Mouse (Mus musculus) stomach, embryonic 14.5 days (tissue): Measurements from ENCODE around the gene Olfr691. TPM values are rescaled to one million over a fixed set of nuclear protein-coding genes. Genes with fewer than 3 reads are reported as not detected.

Source experiments
- ATAC-seq: fragments of 200-750 bp; cut with Nextera tagmentation; 2 replicates; pipeline ENCODE4 v1.8.0; 2017; ENCODE audit warnings: low read depth, moderate TSS enrichment; ENCODE audit not compliant: insufficient number of reproducible peaks, insufficient read depth, low FRiP score
- H3K27ac ChIP-seq: fragments of 300-500 bp; sonication (generic); 2 replicates; pipeline ENCODE4 v1.5.1; 2014; ENCODE audit warnings: mild to moderate bottlenecking, low read length, moderate library complexity, mixed read lengths
- H3K27me3 ChIP-seq: fragments of 300-500 bp; sonication (generic); 2 replicates; pipeline ENCODE4 v1.6.1; 2014; ENCODE audit warnings: low read length, control low read depth, mixed read lengths; ENCODE audit not compliant: control insufficient read depth, insufficient read depth
- H3K36me3 ChIP-seq: fragments of 300-500 bp; sonication (generic); 2 replicates; pipeline ENCODE4 v1.6.1; 2014; ENCODE audit warnings: mild to moderate bottlenecking, control low read depth, low read length, moderate library complexity, mixed read lengths; ENCODE audit not compliant: control insufficient read depth, insufficient read depth
- H3K4me1 ChIP-seq: fragments of 300-500 bp; sonication (generic); 2 replicates; pipeline ENCODE4 v1.6.1; 2014; ENCODE audit warnings: low read length, control low read depth, mixed read lengths; ENCODE audit not compliant: control insufficient read depth, insufficient read depth
- H3K4me2 ChIP-seq: fragments of 300-500 bp; sonication (generic); replicated peaks from 2 replicates; pipeline ENCODE4 v1.6.1; 2014; ENCODE audit warnings: low read depth, low read length, control low read depth
- H3K4me3 ChIP-seq: fragments of 300-500 bp; sonication (generic); 2 replicates; pipeline ENCODE4 v1.5.1; 2014; ENCODE audit warnings: low read depth, low read length, control low read depth
- H3K9ac ChIP-seq: fragments of 300-500 bp; sonication (generic); replicated peaks from 2 replicates; pipeline ENCODE4 v1.6.1; 2014; ENCODE audit warnings: low read depth, mild to moderate bottlenecking, control low read depth, low read length, moderate library complexity, mixed read lengths
- H3K9me3 ChIP-seq: fragments of 300-500 bp; sonication (generic); 2 replicates; pipeline ENCODE4 v1.6.1; 2016; ENCODE audit warnings: low read depth, low read length, control low read depth; ENCODE audit not compliant: control insufficient read depth
- WGBS: fragments of 180-500 bp; shearing (Covaris S2); extraction: QIAGEN DNeasy Blood & Tissue Kit; methylation state at CpG from one replicate; pipeline ENCODE4 v1.1.7; 2014; 5-methylcytosine and 5-hydroxymethylcytosine counted together
- polyA plus RNA-seq: library from polyadenylated mRNA; unstranded; fragments of >200 nt; fragmentation: Nextera tagmentation; extraction: Ambion mirVana; gene quantifications from 2 replicates; pipeline ENCODE4 v1.2.1, GENCODE M21; 2014

The Olfr691 gene
- polyA plus RNA-seq, 1 experiment from 2014 or later, result not detected

DNA sequence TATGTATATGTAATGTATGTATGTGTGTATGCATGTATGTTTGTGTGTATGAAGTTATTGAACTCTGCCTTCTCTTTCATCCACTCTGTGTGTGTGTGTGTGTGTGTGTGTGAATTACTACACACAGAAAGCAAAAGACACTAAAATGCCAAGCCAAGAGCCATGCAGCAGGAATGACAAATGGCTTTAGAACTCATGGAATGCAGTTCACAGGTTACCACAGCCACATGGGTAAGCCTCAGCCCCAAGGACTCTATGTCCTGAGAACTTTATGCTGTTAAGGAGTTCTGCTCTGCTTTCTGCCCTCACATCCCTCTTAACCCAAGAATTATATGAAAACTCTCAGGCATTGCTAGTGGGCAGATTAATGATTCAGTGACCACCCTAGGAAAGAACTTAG lies 52.0 kb downstream of the Olfr691 start:
- no peak overlapping the region for H3K9ac ChIP-seq
- no peaks in the 10 kb centered on the region for H3K9me3 ChIP-seq
- no peak overlapping the region for H3K4me2 ChIP-seq
- H3K27me3 ChIP-seq, result no peaks in the 10 kb centered on the region
- ATAC-seq, result no peak
- no peak overlapping the region for H3K4me3 ChIP-seq
- no peaks in the 10 kb centered on the region for H3K4me1 ChIP-seq
- H3K27ac ChIP-seq, result no peak overlapping the region
- no peaks in the 10 kb centered on the region for H3K36me3 ChIP-seq

DNA sequence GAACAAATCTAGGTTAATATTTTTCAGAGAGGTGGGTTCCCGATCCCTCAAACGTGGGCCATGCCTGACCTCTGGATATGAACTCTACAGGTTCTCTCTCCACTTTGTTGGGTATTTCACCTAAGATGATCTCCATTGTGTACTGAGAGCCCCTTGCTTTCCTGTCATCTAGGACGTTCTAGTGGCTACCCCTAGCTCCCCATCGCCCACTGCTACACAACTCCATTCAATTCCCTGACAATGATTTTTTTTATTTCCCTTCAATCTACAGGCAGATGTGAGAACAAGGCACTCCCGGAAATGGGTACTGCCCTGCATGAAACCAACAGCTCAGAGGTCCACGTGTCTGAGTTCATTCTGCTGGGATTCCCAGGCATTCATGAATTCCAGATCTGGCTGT lies 54.3 kb downstream of the Olfr691 start, which contains the start of gene Olfr688:
TSS of gene Olfr688 (plus strand) at position 301 of the 400 bp plus-strand sequence.
- H3K4me2 ChIP-seq, result no peak within 1 kb of the TSS
- H3K9me3 ChIP-seq, result no peaks in the 10 kb centered on the region
- no peak within 1 kb of the TSS for H3K9ac ChIP-seq
- no peaks in the 10 kb centered on the region for H3K4me1 ChIP-seq
- ATAC-seq, result no peak
- WGBS, result 77% methylated on average over 6 of the region's 6 CpGs
- H3K4me3 ChIP-seq, result no peak within 1 kb of the TSS
- no peaks in the 10 kb centered on the region for H3K27me3 ChIP-seq
- no peaks in the 10 kb centered on the region for H3K36me3 ChIP-seq
- no peak within 1 kb of the TSS for H3K27ac ChIP-seq

Other genes with a start within 250 kb of the Olfr691 start
- not detected in 2 replicates for gene Olfr680-ps1, start 249.5 kb downstream of the Olfr691 start, polyA plus RNA-seq
- gene Olfr681, start 225.4 kb downstream of the Olfr691 start, polyA plus RNA-seq, result not detected in 2 replicates
- gene Olfr683, start 195.3 kb downstream of the Olfr691 start, polyA plus RNA-seq, result not detected in 2 replicates
- not detected in 2 replicates for gene Olfr684, start 178.6 kb downstream of the Olfr691 start, polyA plus RNA-seq
- not detected in 2 replicates for gene Olfr685, start 156.3 kb downstream of the Olfr691 start, polyA plus RNA-seq
- gene Olfr686, start 134.8 kb downstream of the Olfr691 start, polyA plus RNA-seq, result not detected in 2 replicates
- gene Olfr688, start 54.2 kb downstream of the Olfr691 start, polyA plus RNA-seq, result not detected in 2 replicates
- gene Olfr689, start 31.1 kb downstream of the Olfr691 start, polyA plus RNA-seq, result not detected in 2 replicates
- not detected in 2 replicates for gene Olfr690, start 8.2 kb downstream of the Olfr691 start, polyA plus RNA-seq
- not detected in 2 replicates for gene Olfr692, start 26.0 kb upstream of the Olfr691 start, polyA plus RNA-seq
- not detected in 2 replicates for gene Gm5901, start 32.8 kb upstream of the Olfr691 start, polyA plus RNA-seq
- 40.3 and 41.1 TPM in 2 replicates for gene Fam160a2, start 57.8 kb upstream of the Olfr691 start, polyA plus RNA-seq
- not detected in 2 replicates for gene Cnga4, start 62.3 kb upstream of the Olfr691 start, polyA plus RNA-seq
- 0.85 and 0.87 TPM in 2 replicates for gene Cckbr, start 83.5 kb upstream of the Olfr691 start, polyA plus RNA-seq
- gene Cavin3, start 140.0 kb upstream of the Olfr691 start, polyA plus RNA-seq, result 113 and 121 TPM in 2 replicates
- 40.4 and 40.6 TPM in 2 replicates for gene Smpd1, start 212.1 kb upstream of the Olfr691 start, polyA plus RNA-seq
- 41.8 and 47.2 TPM in 2 replicates for gene Apbb1, start 239.4 kb upstream of the Olfr691 start, polyA plus RNA-seq